Mouse (Mus musculus) neural tube, embryonic 14.5 days (tissue): Measurements from ENCODE around the gene Chchd6. TPM values are rescaled to one million over a fixed set of nuclear protein-coding genes. Genes with fewer than 3 reads are reported as not detected.
A peak's percentile ranks its signal among the peaks of the same experiment; 100 is the strongest.

ENCODE experiments used
- ATAC-seq: fragments of 200-750 bp; cut with Nextera tagmentation; 2 replicates; pipeline ENCODE4 v1.8.0; 2017; ENCODE audit warnings: low read depth, mild to moderate bottlenecking, moderate TSS enrichment, moderate library complexity
- H3K27ac ChIP-seq: fragments of 300-500 bp; sonication (generic); 2 replicates; pipeline ENCODE4 v1.5.1; 2014; ENCODE audit warnings: low read depth, mild to moderate bottlenecking, control low read depth, low read length, moderate library complexity, mixed read lengths
- H3K27me3 ChIP-seq: fragments of 300-500 bp; sonication (generic); 2 replicates; pipeline ENCODE4 v1.6.1; 2014; ENCODE audit warnings: low read length; ENCODE audit not compliant: control insufficient read depth, insufficient read depth
- H3K36me3 ChIP-seq: fragments of 300-500 bp; sonication (generic); 2 replicates; pipeline ENCODE4 v1.6.1; 2014; ENCODE audit warnings: low read length, mixed read lengths; ENCODE audit not compliant: control insufficient read depth, insufficient read depth
- H3K4me1 ChIP-seq: fragments of 300-500 bp; sonication (generic); 2 replicates; pipeline ENCODE4 v1.6.1; 2014; ENCODE audit warnings: low read length; ENCODE audit not compliant: control insufficient read depth, insufficient read depth
- H3K4me2 ChIP-seq: fragments of 300-500 bp; sonication (generic); 2 replicates; pipeline ENCODE4 v1.6.1; 2014; ENCODE audit warnings: mild to moderate bottlenecking, low read depth, low read length, control low read depth
- H3K4me3 ChIP-seq: fragments of 300-500 bp; sonication (generic); 2 replicates; pipeline ENCODE4 v1.5.1; 2014; ENCODE audit warnings: low read depth, low read length, control low read depth, mixed read lengths
- H3K9ac ChIP-seq: fragments of 300-500 bp; sonication (generic); replicated peaks from 2 replicates; pipeline ENCODE4 v1.6.1; 2014; ENCODE audit warnings: low read depth, mild to moderate bottlenecking, control low read depth, low read length, mixed read lengths
- H3K9me3 ChIP-seq: fragments of 300-500 bp; sonication (generic); 2 replicates; pipeline ENCODE4 v1.6.1; 2016; ENCODE audit warnings: low read length; ENCODE audit not compliant: control insufficient read depth
- WGBS: fragments of 180-500 bp; shearing (Covaris S2); extraction: QIAGEN DNeasy Blood & Tissue Kit; methylation state at CpG from one replicate; pipeline ENCODE4 v1.1.7; 2014; 5-methylcytosine and 5-hydroxymethylcytosine counted together
- polyA plus RNA-seq: library from polyadenylated mRNA; unstranded; fragments of >200 nt; fragmentation: Nextera tagmentation; extraction: Ambion mirVana; gene quantifications from 2 replicates; pipeline ENCODE4 v1.2.1, GENCODE M21; 2014

Chchd6 gene
- polyA plus RNA-seq, 1 experiment from 2014 or later = 218 TPM

- Histone ChIP-seq H3K4me3 (no peak overlapping the region), H3K27me3 (no peaks in the 10 kb centered on the region), H3K4me2 (peak overlapping the region; percentile 89; the same call in 1 of the 2 replicates), H3K9me3 (no peaks in the 10 kb centered on the region), H3K27ac (no peak overlapping the region), H3K9ac (no peak overlapping the region), H3K4me1 (peaks cover 39% of the 10 kb centered on the region), H3K36me3 (peaks cover 8% of the 10 kb centered on the region)
- ATAC-seq = no peak
- WGBS = 93% methylated on average over 3 of the region's 3 CpGs
These were observed 236.3 kb downstream of the Chchd6 start for GRCm38 (mm10) chr6:89359192-89359591.

- H3K36me3 ChIP-seq = peaks cover 20% of the 10 kb centered on the region
- peaks cover 57% of the 10 kb centered on the region for H3K4me1 ChIP-seq
- no peak overlapping the region for H3K4me2 ChIP-seq
- H3K27ac ChIP-seq = no peak overlapping the region
- H3K27me3 ChIP-seq = no peaks in the 10 kb centered on the region
- H3K9me3 ChIP-seq = no peaks in the 10 kb centered on the region
- H3K4me3 ChIP-seq = no peak overlapping the region
- H3K9ac ChIP-seq = no peak overlapping the region
- 38% methylated on average over 7 of the region's 7 CpGs for WGBS
- ATAC-seq = no peak
These were observed 239.8 kb downstream of the Chchd6 start for GRCm38 (mm10) chr6:89355661-89356060.

- H3K27me3 ChIP-seq = no peaks in the 10 kb centered on the region
- H3K9me3 ChIP-seq = no peaks in the 10 kb centered on the region
- ATAC-seq = no peak
- peaks cover 48% of the 10 kb centered on the region for H3K4me1 ChIP-seq
- no peak overlapping the region for H3K9ac ChIP-seq
- H3K4me2 ChIP-seq = no peak overlapping the region
- H3K27ac ChIP-seq = no peak overlapping the region
- no peak overlapping the region for H3K4me3 ChIP-seq
- 85% methylated on average over 12 of the region's 12 CpGs for WGBS
- H3K36me3 ChIP-seq = peaks cover 26% of the 10 kb centered on the region
These were observed 240.7 kb downstream of the Chchd6 start for GRCm38 (mm10) chr6:89354726-89355125.

- 74% methylated on average over 5 of the region's 5 CpGs for WGBS
- H3K4me2 ChIP-seq = no peak overlapping the region
- H3K9ac ChIP-seq = no peak overlapping the region; the same call in 1 of the 2 replicates
- ATAC-seq = no peak
- H3K27ac ChIP-seq = no peak overlapping the region
- peaks cover 28% of the 10 kb centered on the region for H3K36me3 ChIP-seq
- H3K9me3 ChIP-seq = no peaks in the 10 kb centered on the region
- no peaks in the 10 kb centered on the region for H3K27me3 ChIP-seq
- peaks cover 44% of the 10 kb centered on the region for H3K4me1 ChIP-seq
- H3K4me3 ChIP-seq = no peak overlapping the region
These were observed 241.4 kb downstream of the Chchd6 start for GRCm38 (mm10) chr6:89354076-89354475.

- 64% methylated on average over 8 of the region's 8 CpGs for WGBS
- peaks cover 28% of the 10 kb centered on the region for H3K36me3 ChIP-seq
These were observed 242.4 kb downstream of the Chchd6 start for GRCm38 (mm10) chr6:89353101-89353500.

GRCm38 (mm10) chr6:89351441-89352137 lies 243.9 kb downstream of the Chchd6 start:
- Histone ChIP-seq H3K36me3 (peaks cover 40% of the 10 kb centered on the region), H3K4me2 (no peak overlapping the region), H3K27ac (peak overlapping the region; percentile 64; the same call in 1 of the 2 replicates), H3K9me3 (no peaks in the 10 kb centered on the region), H3K4me1 (peaks cover 38% of the 10 kb centered on the region), H3K9ac (no peak overlapping the region), H3K27me3 (no peaks in the 10 kb centered on the region), H3K4me3 (no peak overlapping the region)
- peak; percentile 72 for ATAC-seq
- 12% methylated on average over 5 of the region's 5 CpGs for WGBS

More at GRCm38 (mm10) chr6:89353101-89353500, 242.4 kb downstream of the Chchd6 start:
- Histone ChIP-seq H3K27ac (no peak overlapping the region), H3K27me3 (no peaks in the 10 kb centered on the region), H3K9me3 (no peaks in the 10 kb centered on the region), H3K4me2 (no peak overlapping the region), H3K4me3 (no peak overlapping the region), H3K9ac (no peak overlapping the region), H3K4me1 (peaks cover 39% of the 10 kb centered on the region)
- no peak for ATAC-seq

GRCm38 (mm10) chr6:89350520-89350919 lies 244.9 kb downstream of the Chchd6 start:
- Histone ChIP-seq H3K4me3 (no peak overlapping the region), H3K36me3 (peaks cover 40% of the 10 kb centered on the region), H3K27ac (no peak overlapping the region)

GRCm38 (mm10) chr6:89350037-89350515 lies 245.4 kb downstream of the Chchd6 start:
- peaks cover 40% of the 10 kb centered on the region for H3K36me3 ChIP-seq
- H3K27ac ChIP-seq = no peak overlapping the region
- no peaks in the 10 kb centered on the region for H3K9me3 ChIP-seq
- H3K4me1 ChIP-seq = peaks cover 32% of the 10 kb centered on the region
- H3K4me2 ChIP-seq = no peak overlapping the region
- H3K4me3 ChIP-seq = no peak overlapping the region
- WGBS = 56% methylated on average over 1 of the region's 1 CpGs
- H3K9ac ChIP-seq = no peak overlapping the region
- H3K27me3 ChIP-seq = no peaks in the 10 kb centered on the region
- no peak for ATAC-seq

More at GRCm38 (mm10) chr6:89350520-89350919, 244.9 kb downstream of the Chchd6 start:
- H3K4me1 ChIP-seq = peaks cover 33% of the 10 kb centered on the region
- no peaks in the 10 kb centered on the region for H3K9me3 ChIP-seq
- WGBS = 95% methylated on average over 2 of the region's 2 CpGs
- no peaks in the 10 kb centered on the region for H3K27me3 ChIP-seq
- ATAC-seq = no peak
- H3K4me2 ChIP-seq = no peak overlapping the region
- no peak overlapping the region for H3K9ac ChIP-seq

GRCm38 (mm10) chr6:89348363-89348762 lies 247.1 kb downstream of the Chchd6 start:
- ATAC-seq = no peak
- no peak overlapping the region for H3K9ac ChIP-seq
- no peak overlapping the region for H3K4me2 ChIP-seq
- H3K27me3 ChIP-seq = no peaks in the 10 kb centered on the region
- H3K9me3 ChIP-seq = no peaks in the 10 kb centered on the region
- WGBS = 78% methylated on average over 9 of the region's 9 CpGs
- no peak overlapping the region for H3K4me3 ChIP-seq
- H3K36me3 ChIP-seq = peaks cover 29% of the 10 kb centered on the region
- H3K27ac ChIP-seq = no peak overlapping the region
- peaks cover 37% of the 10 kb centered on the region for H3K4me1 ChIP-seq
